In the genomic region with DNA sequence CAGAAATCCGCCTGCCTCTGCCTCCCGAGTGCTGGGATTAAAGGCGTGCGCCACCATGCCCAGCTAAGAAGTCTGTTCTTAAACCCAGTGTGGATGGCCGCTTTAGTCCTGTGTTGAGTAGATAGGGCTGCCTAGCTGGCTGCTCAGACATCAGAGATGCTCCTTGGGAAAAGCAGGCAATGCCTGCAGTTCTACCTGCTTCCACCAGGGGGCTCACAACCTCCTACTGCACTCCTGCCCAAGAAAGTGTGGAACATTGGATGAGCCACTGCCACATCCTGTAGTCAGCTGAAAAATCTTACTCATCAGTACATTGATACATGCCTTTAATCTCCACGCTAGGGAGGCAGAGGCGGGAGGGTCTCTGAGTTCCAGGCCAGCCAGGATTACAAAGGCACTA, we compare ENCODE assay signal across 8 mouse cellular contexts. TPM values are rescaled to one million over a fixed set of nuclear protein-coding genes. Genes with fewer than 3 reads are reported as not detected.
DNase-seq lines count a peak whose midpoint lies in the region; ATAC-seq and TF ChIP-seq lines count a peak whose summit lies in the region.

No protein-coding gene starts in this region.

- no peaks in the 10 kb centered on the region for H3K27me3 ChIP-seq in Patski
- no peaks in the 10 kb centered on the region for H3K27me3 ChIP-seq in hindbrain, embryonic 12.5 days

- POLR2A ChIA-PET in Patski (lab: Charles Lee), result interaction anchor here (0.5 to 2.4 kb wide), 4 partner anchors 9 to 41 kb away, joined by 3 to 8 read pairs (median 6); a partner anchor contains a TSS

- DNase-seq in Patski (ENCODE audit: low read depth, low spot score), result peak; percentile 34
- DNase-seq in cerebellum, adult 9-11 months, result peak; percentile 90
- DNase-seq in frontal cortex, postnatal 14 days (ENCODE audit: low spot score in 2 of 2), result peak; percentile 79 to 82
- DNase-seq in layer of hippocampus, postnatal 10 days (ENCODE audit: low spot score in 2 of 2), result peak; percentile 84 to 85
- peak; percentile 86 for DNase-seq in lung, postnatal 10 days
- DNase-seq in retina, embryonic 14.5 days (ENCODE audit: low spot score), result peak; percentile 90
- peak; percentile 50 for DNase-seq in urinary bladder, postnatal 25 days (ENCODE audit: low spot score)

- CTCF ChIA-PET in Patski (lab: Charles Lee), result interaction anchor here (0.7 to 2.8 kb wide), 7 partner anchors 8 to 64 kb away, joined by 3 to 17 read pairs (median 6); a partner anchor contains a TSS

- H3K9ac ChIP-seq in hindbrain, embryonic 12.5 days, result no peak overlapping the region

- no peak overlapping the region for H3K4me2 ChIP-seq in hindbrain, embryonic 12.5 days (replicated peaks)

- no peaks in the 10 kb centered on the region for H3K9me3 ChIP-seq in hindbrain, embryonic 12.5 days (replicated peaks)

- no peak for TF ChIP-seq CTCF in Patski (IDR thresholded peaks at IDR 0.05)

- in situ Hi-C loops in Patski (cut with MboI; ENCODE audit: low pct_unique_long_range_greater_than_20kb), result no loop called here

- ATAC-seq in Patski, result no peak
- ATAC-seq in hindbrain, embryonic 12.5 days (ENCODE audit: low FRiP score), result peak; percentile 15; the same call in 1 of the 2 replicates

- H3K4me3 ChIP-seq in hindbrain, embryonic 12.5 days, result no peak overlapping the region

- H3K27ac ChIP-seq in hindbrain, embryonic 12.5 days, result peak overlapping the region; percentile 75; the same call in 1 of the 2 replicates

- 54% methylated on average over 7 of the region's 7 CpGs for WGBS in hindbrain, embryonic 12.5 days

- H3K36me3 ChIP-seq in hindbrain, embryonic 12.5 days, result peaks cover 79% of the 10 kb centered on the region

- peaks cover 23% of the 10 kb centered on the region for H3K4me1 ChIP-seq in hindbrain, embryonic 12.5 days

RNA-seq across cellular contexts. Expression of a gene that starts 2.5 kb away (rescaled TPM):
- 2.9 TPM for polyA plus RNA-seq in Patski (2021)
- polyA plus RNA-seq in hindbrain, embryonic 12.5 days (2016; fragmentation: Nextera tagmentation; extraction: Ambion mirVana), result 0.69 and 0.92 TPM in 2 replicates
- 10 to 100 TPM; 35.3 to 39.3 TPM for total RNA-seq in layer of hippocampus, postnatal 10 days (2021)

RNA-seq across cellular contexts. Expression of a gene that starts 9.6 kb away (rescaled TPM):
- polyA plus RNA-seq in Patski (2021), result not detected
- polyA plus RNA-seq in hindbrain, embryonic 12.5 days (2016; fragmentation: Nextera tagmentation; extraction: Ambion mirVana), result not detected in 2 replicates
- 1 to 10 TPM; 1.5 to 2.2 TPM for total RNA-seq in layer of hippocampus, postnatal 10 days (2021)

RNA-seq across cellular contexts. Expression of a gene that starts 10.6 kb away (rescaled TPM):
- polyA plus RNA-seq in Patski (2021), result 170 TPM
- 152 and 156 TPM in 2 replicates for polyA plus RNA-seq in hindbrain, embryonic 12.5 days (2016; fragmentation: Nextera tagmentation; extraction: Ambion mirVana)
- total RNA-seq in layer of hippocampus, postnatal 10 days (2021), result 100 to 1,000 TPM in 1 of 2 experiments, 10 to 100 TPM in 1; 97.4 to 107 TPM

RNA-seq across cellular contexts. Expression of a gene that starts 12.9 kb away (rescaled TPM):
- 46.8 TPM for polyA plus RNA-seq in Patski (2021)
- polyA plus RNA-seq in hindbrain, embryonic 12.5 days (2016; fragmentation: Nextera tagmentation; extraction: Ambion mirVana), result 123 and 141 TPM in 2 replicates
- total RNA-seq in layer of hippocampus, postnatal 10 days (2021), result 10 to 100 TPM; 89.4 to 94.3 TPM

RNA-seq across cellular contexts. Expression of a gene that starts 44.7 kb away (rescaled TPM):
- polyA plus RNA-seq in Patski (2021), result 7.6 TPM
- 48.6 and 61.6 TPM in 2 replicates for polyA plus RNA-seq in hindbrain, embryonic 12.5 days (2016; fragmentation: Nextera tagmentation; extraction: Ambion mirVana)
- total RNA-seq in layer of hippocampus, postnatal 10 days (2021), result 10 to 100 TPM; 50.7 to 54.6 TPM

Comparison
In these comparisons a context has a peak if more than half of its experiments do, and no peak if none do; other contexts are left out.
1. DNase-seq: peak in every context shown above with its lines; median percentile 90 in cerebellum, adult 9-11 months; 90 in retina, embryonic 14.5 days; 86 in lung, postnatal 10 days; 84 in layer of hippocampus, postnatal 10 days; 80 in frontal cortex, postnatal 14 days; 50 in urinary bladder, postnatal 25 days; 34 in Patski.